ENCODE assay signal across 14 mouse cellular contexts in the genomic region with DNA sequence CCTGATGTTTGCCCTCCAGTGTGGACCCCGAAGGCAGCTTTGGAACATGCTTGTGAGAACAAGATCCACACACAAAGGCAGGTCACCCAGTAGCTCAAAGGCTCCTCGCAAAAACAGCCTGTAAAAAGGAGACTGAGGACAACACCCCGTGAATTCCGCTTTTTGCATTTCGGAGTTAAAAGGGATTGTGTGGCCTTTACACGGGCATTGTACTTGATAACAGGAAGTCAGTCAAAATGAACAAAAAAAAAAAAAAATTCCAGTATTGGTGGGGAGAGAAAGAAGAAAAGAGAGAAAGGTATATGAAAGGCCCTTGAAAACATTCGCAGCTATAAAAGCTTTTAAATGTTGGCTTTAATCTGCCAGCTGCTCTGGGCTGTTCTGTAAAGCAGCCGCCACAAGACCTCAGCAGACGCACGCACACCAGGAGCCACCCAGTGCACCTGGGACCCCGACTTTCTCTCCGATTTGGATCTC. TPM values are rescaled to one million over a fixed set of nuclear protein-coding genes. Genes with fewer than 3 reads are reported as not detected.
DNase-seq lines count a peak whose midpoint lies in the region; ATAC-seq lines count a peak whose summit lies in the region.
"Had no signal": no experiment of that assay in that cellular context is flagged by ENCODE, and none has a peak within 500 bp of the region (broad histone marks: within the 10 kb centered on the region; RNA-seq: fewer than 3 reads in every experiment).

No protein-coding gene starts in this region.

- no peak for DNase-seq in heart, postnatal 4 days
- peak; percentile 63 to 71 for DNase-seq in thymus, adult 18-20 months
- DNase-seq in cerebellum, postnatal 36 days, result no peak
- DNase-seq in kidney, postnatal 14 days, result no peak
- DNase-seq in right cerebral cortex, postnatal 25 days, result no peak
- DNase-seq: kidney, adult 2 months had no signal

- H3K9ac ChIP-seq in heart, embryonic 15.5 days, result no peak overlapping the region
- peak overlapping the region; percentile 55; the same call in 1 of the 2 replicates for H3K9ac ChIP-seq in embryonic facial prominence, embryonic 13.5 days
- H3K9ac ChIP-seq: hindbrain, embryonic 12.5 days had no signal

- H3K27ac ChIP-seq in heart, embryonic 15.5 days, result peak overlapping the region; percentile 20; the same call in 1 of the 2 replicates
- peak overlapping the region; percentile 81 for H3K27ac ChIP-seq in embryonic facial prominence, embryonic 13.5 days
- H3K27ac ChIP-seq: heart, embryonic 10.5 days; hindbrain, embryonic 12.5 days had no signal

- no peak overlapping the region for H3K4me2 ChIP-seq in heart, embryonic 15.5 days
- peak overlapping the region; percentile 51 for H3K4me2 ChIP-seq in embryonic facial prominence, embryonic 13.5 days
- H3K4me2 ChIP-seq: hindbrain, embryonic 12.5 days had no signal

- ATAC-seq in heart, embryonic 15.5 days (replicated peaks; ENCODE audit: insufficient number of reproducible peaks, insufficient read depth, low FRiP score, low read depth), result no peak
- ATAC-seq in CD4-positive, CD25-positive, alpha-beta regulatory T cell, adult 4 months, result peak; percentile 25
- no peak for ATAC-seq in embryonic facial prominence, embryonic 13.5 days (ENCODE audit: insufficient number of reproducible peaks, insufficient read depth, low FRiP score, low TSS enrichment, low read depth)
- ATAC-seq: Patski had no signal

- no peaks in the 10 kb centered on the region for H3K27me3 ChIP-seq in heart, embryonic 15.5 days
- H3K27me3 ChIP-seq in embryonic facial prominence, embryonic 13.5 days, result peaks cover under 1% of the 10 kb centered on the region
- H3K27me3 ChIP-seq: Patski had no signal

- H3K4me3 ChIP-seq in heart, embryonic 15.5 days, result no peak overlapping the region
- H3K4me3 ChIP-seq in embryonic facial prominence, embryonic 13.5 days, result 0 out of 2 replicates have a peak overlapping the region, but pooled peaks have one; percentile 9
- H3K4me3 ChIP-seq: erythroblast, embryonic 14.5 days; heart, embryonic 10.5 days; hindbrain, embryonic 12.5 days; myocyte had no signal

- H3K4me1 ChIP-seq in heart, embryonic 15.5 days (replicated peaks), result 0 out of 2 replicates have a peak, but pooled peaks cover 6% of the 10 kb centered on the region
- peaks cover 47% of the 10 kb centered on the region for H3K4me1 ChIP-seq in embryonic facial prominence, embryonic 13.5 days

- no peaks in the 10 kb centered on the region for H3K36me3 ChIP-seq in heart, embryonic 15.5 days
- no peaks in the 10 kb centered on the region for H3K36me3 ChIP-seq in embryonic facial prominence, embryonic 13.5 days
- H3K36me3 ChIP-seq: heart, embryonic 10.5 days; hindbrain, embryonic 12.5 days had no signal

- 82% methylated on average over 12 of the region's 12 CpGs for WGBS in heart, embryonic 15.5 days
- WGBS in embryonic facial prominence, embryonic 13.5 days, result 48% methylated on average over 12 of the region's 12 CpGs

- H3K9me3 ChIP-seq in heart, embryonic 15.5 days (replicated peaks), result no peaks in the 10 kb centered on the region
- H3K9me3 ChIP-seq in embryonic facial prominence, embryonic 13.5 days, result no peaks in the 10 kb centered on the region
- H3K9me3 ChIP-seq: heart, embryonic 10.5 days; hindbrain, embryonic 12.5 days had no signal

RNA-seq across cellular contexts. Expression of a gene that starts 58.9 kb away (rescaled TPM):
- polyA plus RNA-seq in heart, embryonic 15.5 days (2015; fragmentation: Nextera tagmentation; extraction: Ambion mirVana), result 7.4 and 8.5 TPM in 2 replicates
- total RNA-seq in heart, postnatal 4 days (2021), result 1 to 10 TPM; 8.0 to 8.2 TPM
- polyA plus RNA-seq in CD4-positive, CD25-positive, alpha-beta regulatory T cell, adult 4 months (2017; shearing (Covaris generic)), result 1 to 10 TPM; 7.3 to 9.3 TPM
- polyA plus RNA-seq in embryonic facial prominence, embryonic 13.5 days (2015; fragmentation: Nextera tagmentation; extraction: Ambion mirVana), result 10.0 and 10.5 TPM in 2 replicates

Comparison
In these comparisons a context has a peak if more than half of its experiments do, and no peak if none do; other contexts are left out.
1. DNase-seq: peak in thymus, adult 18-20 months (2 of 2); none in heart, postnatal 4 days (single experiment), cerebellum, postnatal 36 days (0 of 2), kidney, postnatal 14 days (single experiment) and right cerebral cortex, postnatal 25 days (single experiment).